Comparison of ENCODE assay signal across 15 mouse cellular contexts in genomic region chr11:5402127-5402733, GRCm38 (mm10). TPM values are rescaled to one million over a fixed set of nuclear protein-coding genes. Genes with fewer than 3 reads are reported as not detected.
DNase-seq lines count a peak whose midpoint lies in the region; ATAC-seq and TF ChIP-seq lines count a peak whose summit lies in the region.
"Had no signal": no experiment of that assay in that cellular context is flagged by ENCODE, and none has a peak within 500 bp of the region (broad histone marks: within the 10 kb centered on the region; RNA-seq: fewer than 3 reads in every experiment).

No protein-coding gene starts in this region.

- H3K4me1 ChIP-seq in intestine, embryonic 14.5 days (replicated peaks; ENCODE audit: control insufficient read depth, insufficient read depth, low read length), result peaks cover 4% of the 10 kb centered on the region; the same call in 1 of the 2 replicates
- no peaks in the 10 kb centered on the region for H3K4me1 ChIP-seq in intestine, postnatal 0 days (replicated peaks; ENCODE audit: control insufficient read depth, insufficient read depth, low read length)
- H3K4me1 ChIP-seq in lung, adult 2 months (ENCODE audit: control insufficient read depth, insufficient read depth, low read length), result peaks cover 6% of the 10 kb centered on the region; the same call in 1 of the 2 replicates

- H3K9ac ChIP-seq in intestine, embryonic 14.5 days (ENCODE audit: low read length), result no peak overlapping the region
- no peak overlapping the region for H3K9ac ChIP-seq in intestine, postnatal 0 days (ENCODE audit: low read depth, low read length)
- H3K9ac ChIP-seq: forebrain, embryonic 13.5 days; hindbrain, embryonic 12.5 days; liver, embryonic 14.5 days; midbrain, embryonic 12.5 days had no signal

- 0 out of 2 replicates have a peak overlapping the region, but pooled peaks have one; percentile 0 for H3K27ac ChIP-seq in intestine, embryonic 14.5 days (ENCODE audit: low read depth)
- H3K27ac ChIP-seq in intestine, postnatal 0 days (ENCODE audit: low read depth, low read length), result no peak overlapping the region
- H3K27ac ChIP-seq in layer of hippocampus, adult 2 months, result 0 out of 2 replicates have a peak overlapping the region, but pooled peaks have one; percentile 15
- H3K27ac ChIP-seq: forebrain, embryonic 13.5 days; hindbrain, embryonic 12.5 days; liver, embryonic 14.5 days; midbrain, embryonic 12.5 days had no signal

- no peak overlapping the region for H3K4me2 ChIP-seq in intestine, embryonic 14.5 days (ENCODE audit: low read length)
- no peak overlapping the region for H3K4me2 ChIP-seq in intestine, postnatal 0 days (replicated peaks; ENCODE audit: low read depth)
- H3K4me2 ChIP-seq: forebrain, embryonic 13.5 days; hindbrain, embryonic 12.5 days; midbrain, embryonic 12.5 days had no signal

- no peak for DNase-seq in intestine, embryonic 14.5 days (ENCODE audit: low spot score)
- no peak for DNase-seq in layer of hippocampus, adult 2 months (ENCODE audit: low spot score in 2 of 2)
- DNase-seq in layer of hippocampus, postnatal 14 days (ENCODE audit: low spot score in 2 of 2), result no peak
- DNase-seq in lung, postnatal 25 days (ENCODE audit: low spot score), result peak; percentile 36
- no peak for DNase-seq in lung, adult 2 months
- peak; percentile 10 for DNase-seq in splenic B cell, adult 2 months (ENCODE audit: low read depth, low spot score)
- no peak for DNase-seq in urinary bladder, adult 2 months (ENCODE audit: low spot score)
- DNase-seq: adrenal gland, postnatal 25 days; cerebellum, adult 8-10 months; gastrocnemius, adult 2 months had no signal

- no peak for TF ChIP-seq CTCF in intestine, postnatal 0 days (IDR thresholded peaks at IDR 0.05; ENCODE audit: low read depth)
- no peak for TF ChIP-seq CTCF in layer of hippocampus, adult 2 months (conservative IDR thresholded peaks at IDR 0.05)
- TF ChIP-seq CTCF in lung, adult 2 months (IDR thresholded peaks at IDR 0.05; ENCODE audit: insufficient read depth, low read length), result no peak

- H3K9me3 ChIP-seq in intestine, embryonic 14.5 days (ENCODE audit: control insufficient read depth, low read length), result no peaks in the 10 kb centered on the region
- no peaks in the 10 kb centered on the region for H3K9me3 ChIP-seq in intestine, postnatal 0 days (ENCODE audit: control insufficient read depth)
- H3K9me3 ChIP-seq: forebrain, embryonic 13.5 days; hindbrain, embryonic 12.5 days; midbrain, embryonic 12.5 days had no signal

- no peak overlapping the region for H3K4me3 ChIP-seq in intestine, embryonic 14.5 days (ENCODE audit: low read depth, low read length)
- H3K4me3 ChIP-seq in intestine, postnatal 0 days (ENCODE audit: low read depth, low read length), result no peak overlapping the region
- no peak overlapping the region for H3K4me3 ChIP-seq in layer of hippocampus, adult 2 months
- H3K4me3 ChIP-seq in lung, adult 2 months (replicated peaks; ENCODE audit: extremely low read depth, low read depth, low read length), result no peak overlapping the region
- H3K4me3 ChIP-seq: forebrain, embryonic 13.5 days; gastrocnemius, adult 2 months; hindbrain, embryonic 12.5 days; midbrain, embryonic 12.5 days had no signal

- TF ChIP-seq POLR2A in lung, adult 2 months (IDR thresholded peaks at IDR 0.05; ENCODE audit: borderline replicate concordance, extremely low read depth, low read depth, low read length), result no peak

- H3K36me3 ChIP-seq in intestine, embryonic 14.5 days (ENCODE audit: control insufficient read depth, insufficient read depth, low read length), result no peaks in the 10 kb centered on the region
- no peaks in the 10 kb centered on the region for H3K36me3 ChIP-seq in intestine, postnatal 0 days (ENCODE audit: control insufficient read depth, insufficient read depth)
- no peaks in the 10 kb centered on the region for H3K36me3 ChIP-seq in splenic B cell, adult 2 months (ENCODE audit: control insufficient read depth, insufficient read depth, low read length, poor library complexity, severe bottlenecking)
- H3K36me3 ChIP-seq: hindbrain, embryonic 12.5 days; midbrain, embryonic 12.5 days had no signal

- no peaks in the 10 kb centered on the region for H3K27me3 ChIP-seq in intestine, embryonic 14.5 days (replicated peaks; ENCODE audit: control insufficient read depth, insufficient read depth, low read length)
- H3K27me3 ChIP-seq in intestine, postnatal 0 days (replicated peaks; ENCODE audit: control insufficient read depth, insufficient read depth, low read length), result no peaks in the 10 kb centered on the region
- H3K27me3 ChIP-seq in splenic B cell, adult 2 months (ENCODE audit: control insufficient read depth, insufficient read depth, low read length, poor library complexity, severe bottlenecking), result no peaks in the 10 kb centered on the region
- H3K27me3 ChIP-seq: forebrain, embryonic 13.5 days; hindbrain, embryonic 12.5 days; midbrain, embryonic 12.5 days had no signal

- WGBS in intestine, embryonic 14.5 days, result 75% methylated on average over 4 of the region's 4 CpGs
- 48% methylated on average over 4 of the region's 4 CpGs for WGBS in intestine, postnatal 0 days
- 45% methylated on average over 4 of the region's 4 CpGs for WGBS in lung, adult 2 months

- ATAC-seq in intestine, embryonic 14.5 days (replicated peaks; ENCODE audit: low FRiP score, low TSS enrichment, low read depth), result no peak
- ATAC-seq in intestine, postnatal 0 days, result no peak
- ATAC-seq: forebrain, embryonic 13.5 days had no signal

RNA-seq across cellular contexts. Expression of gene Znrf3, which starts 42.4 kb away (rescaled TPM):
- polyA plus RNA-seq in intestine, embryonic 14.5 days (2014; fragmentation: Nextera tagmentation; extraction: Ambion mirVana), result 12.0 and 12.8 TPM in 2 replicates
- polyA plus RNA-seq in intestine, postnatal 0 days (2015; fragmentation: Nextera tagmentation; extraction: Ambion mirVana), result 3.2 and 3.5 TPM in 2 replicates
- total RNA-seq in layer of hippocampus, adult 2 months (2021), result 10 to 100 TPM; 20.2 to 24.1 TPM
- 10 to 100 TPM; 19.9 to 22.3 TPM for total RNA-seq in layer of hippocampus, postnatal 14 days (2021)
- 10.8 and 14.4 TPM in 2 replicates for polyA plus RNA-seq in lung, adult 2 months (2012; rRNA removed)
- 5.3 and 10.1 TPM in 2 replicates for polyA plus RNA-seq in urinary bladder, adult 2 months (2012; rRNA removed)

Comparison
In these comparisons a context has a peak if more than half of its experiments do, and no peak if none do; other contexts are left out.
1. DNase-seq: peak in lung, postnatal 25 days (single experiment) and splenic B cell, adult 2 months (single experiment); none in intestine, embryonic 14.5 days (single experiment), layer of hippocampus, adult 2 months (0 of 2), layer of hippocampus, postnatal 14 days (0 of 2), lung, adult 2 months (single experiment) and urinary bladder, adult 2 months (single experiment).